Mouse (Mus musculus) left cerebral cortex, adult 2 months (tissue): ENCODE results near the gene Gm10295. TPM values are rescaled to one million over a fixed set of nuclear protein-coding genes. Genes with fewer than 3 reads are reported as not detected.

Experiments used
- DNase-seq, 2 experiments: peaks; one replicate each; pipeline ENCODE4 v3.0.0; 2021 to 2022; ENCODE audit warnings: low spot score in 2 of 2, mixed read lengths in 1 of 2; ENCODE audit errors: extremely low spot score in 1 of 2
- H3K27ac ChIP-seq: fragments of 200-600 bp; 2 replicates; pipeline ENCODE4 v1.8.1; 2022
- H3K4me3 ChIP-seq: fragments of 200-600 bp; 2 replicates; pipeline ENCODE4 v1.8.1; 2022
- CTCF ChIP-seq: fragments of 200-600 bp; IDR thresholded peaks from 2 replicates; pipeline ENCODE4 v1.8.1; 2022; ENCODE audit warnings: antibody characterized with exemption, mild to moderate bottlenecking, moderate library complexity
- intact Hi-C: fragments of 180-260 bp; cut with DNase I; formaldehyde crosslinking; loops from one replicate; pipeline ENCODE4 v1.15.1; 2025
- long read RNA-seq, 2 experiments: library from polyadenylated mRNA; stranded (forward); transcript quantifications; one replicate each; pipeline ENCODE4 v2.0.0; 2021; ENCODE audit warnings: borderline mapping rate in 2 of 2
- total RNA-seq, 2 experiments: library from RNA; stranded (reverse); gene quantifications; 2 replicates each; pipeline ENCODE4 v1.2.3; 2021

Gm10295 gene
- total RNA-seq = not detected
- long read RNA-seq, experiment 1 = 0 reads
- long read RNA-seq, experiment 2 = 0 reads

DNA sequence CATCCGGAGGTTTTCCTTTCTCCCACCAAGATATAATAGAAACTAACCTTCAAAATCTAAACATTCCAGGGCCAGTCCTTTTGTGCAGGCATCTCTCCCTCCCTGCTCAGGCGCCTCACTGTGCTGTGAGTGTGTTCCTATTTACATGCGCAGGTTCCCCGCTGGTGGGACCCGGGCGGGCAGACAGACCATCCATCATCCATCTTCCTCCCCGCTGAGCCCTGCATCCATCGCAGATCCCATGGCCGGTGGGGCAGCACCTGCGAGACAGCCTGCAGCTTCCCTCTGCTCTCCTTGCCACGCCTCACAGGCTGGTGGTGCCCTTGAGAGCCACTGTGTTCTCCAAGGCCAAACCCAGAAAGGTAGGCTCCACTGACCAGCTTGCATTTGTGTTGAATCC lies at the start of gene Gm10295:
TSS of gene Gm10295 (minus strand) at position 122 of the 400 bp plus-strand sequence.
- H3K4me3 ChIP-seq = no peak within 1 kb of the TSS
- no peak for DNase-seq
- H3K27ac ChIP-seq = no peak within 1 kb of the TSS
- intact Hi-C loops = no loop called here
- no peak for TF ChIP-seq CTCF

DNA sequence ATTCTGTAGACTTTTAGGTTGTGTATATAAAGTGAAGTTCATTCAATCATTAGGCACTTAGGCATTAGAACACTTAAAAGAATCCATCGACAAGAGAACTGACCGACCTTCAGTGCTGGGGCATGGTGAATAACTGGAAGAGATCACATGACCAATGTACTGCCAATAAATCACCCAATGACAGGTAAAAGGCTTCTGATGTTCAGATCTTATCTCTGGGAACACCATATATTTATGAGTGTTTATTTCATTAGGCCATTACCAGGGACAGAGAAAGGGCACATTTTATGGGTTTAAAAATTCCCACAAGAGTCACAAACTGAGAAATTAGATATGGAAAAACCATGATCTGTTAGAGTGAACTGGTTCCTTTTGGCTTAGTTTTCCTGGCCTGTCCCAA lies 49.7 kb upstream of the Gm10295 start:
- DNase-seq = no peak
- no peak for TF ChIP-seq CTCF
- Histone ChIP-seq H3K27ac (no peak overlapping the region), H3K4me3 (no peak overlapping the region)
- intact Hi-C loops = no loop called here

DNA sequence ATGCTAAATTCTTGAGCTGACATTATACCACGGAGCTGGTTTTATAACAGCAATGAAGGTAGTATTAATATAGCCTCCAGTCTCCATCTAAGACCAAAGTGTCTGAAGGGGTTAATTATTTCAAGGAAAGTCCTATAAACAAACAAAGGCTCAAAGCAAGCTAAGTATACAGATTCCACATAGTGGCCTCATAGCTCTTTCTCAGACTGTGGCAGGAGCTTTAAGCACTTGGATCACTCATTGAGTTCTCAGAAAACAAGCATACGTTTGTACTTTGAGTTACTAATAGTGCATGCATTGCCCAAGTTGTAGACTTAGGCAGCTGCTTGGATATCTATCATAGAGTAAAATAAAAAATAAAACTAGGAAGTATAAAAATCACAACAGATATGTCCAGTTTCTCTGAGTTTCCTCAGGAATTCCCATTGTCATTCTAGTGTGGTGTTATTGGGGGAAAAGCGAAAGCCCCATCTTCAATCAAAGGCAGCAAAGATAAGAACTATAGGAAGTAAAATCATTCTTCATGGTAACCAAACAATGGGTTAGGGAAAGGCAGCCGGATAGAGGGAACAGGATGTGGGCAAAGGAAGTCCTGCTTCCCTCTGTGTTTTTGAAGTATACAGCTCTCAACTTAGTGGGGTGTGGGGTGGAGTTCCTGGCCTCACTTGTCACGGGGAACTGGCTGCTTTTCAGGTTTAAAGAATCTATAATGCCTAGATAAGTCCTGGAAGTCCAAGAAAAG lies 48.8 kb upstream of the Gm10295 start:
- intact Hi-C loops = no loop called here
- no peak for TF ChIP-seq CTCF
- no peak overlapping the region for H3K27ac ChIP-seq
- no peak overlapping the region for H3K4me3 ChIP-seq
- no peak for DNase-seq

DNA sequence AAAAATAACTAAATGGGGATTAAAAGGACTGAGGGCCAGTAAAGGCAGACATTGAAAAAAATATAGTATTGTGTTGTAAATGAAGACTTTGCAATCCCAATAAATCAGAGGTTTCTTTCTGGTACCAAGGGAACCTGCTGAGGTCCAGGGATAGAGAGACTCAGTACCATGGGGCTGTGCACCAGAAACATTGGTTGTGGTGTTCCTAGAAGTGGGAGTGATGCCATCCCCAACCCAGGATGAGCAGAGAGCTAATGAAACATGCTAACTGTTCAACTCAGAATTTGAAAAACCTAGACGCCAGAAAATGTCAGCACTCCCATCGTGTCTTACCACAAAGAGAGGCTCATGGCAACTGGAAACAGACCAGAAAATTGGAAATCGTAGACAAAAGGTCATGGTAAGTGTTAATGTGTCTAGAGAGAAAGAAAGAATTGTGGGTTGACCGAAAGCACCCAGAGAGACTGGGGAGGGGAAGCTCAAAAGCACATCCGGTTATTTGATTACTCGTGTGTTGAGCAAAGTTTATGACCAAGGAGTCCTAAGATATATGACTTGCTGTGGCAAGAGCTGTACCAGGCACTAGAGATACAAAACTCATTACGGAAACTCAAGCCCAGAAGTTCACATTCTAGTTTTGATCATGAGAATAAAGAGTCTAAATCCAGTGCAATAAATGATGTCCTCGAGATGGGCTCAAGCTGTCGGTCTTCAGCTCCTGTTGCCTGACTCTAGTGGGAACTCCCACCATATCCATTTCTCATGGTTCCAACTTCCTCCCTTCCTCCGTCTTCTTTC lies 47.9 kb upstream of the Gm10295 start:
- TF ChIP-seq CTCF = no peak
- intact Hi-C loops = no loop called here
- Histone ChIP-seq H3K27ac (no peak overlapping the region), H3K4me3 (no peak overlapping the region)
- DNase-seq = no peak

DNA sequence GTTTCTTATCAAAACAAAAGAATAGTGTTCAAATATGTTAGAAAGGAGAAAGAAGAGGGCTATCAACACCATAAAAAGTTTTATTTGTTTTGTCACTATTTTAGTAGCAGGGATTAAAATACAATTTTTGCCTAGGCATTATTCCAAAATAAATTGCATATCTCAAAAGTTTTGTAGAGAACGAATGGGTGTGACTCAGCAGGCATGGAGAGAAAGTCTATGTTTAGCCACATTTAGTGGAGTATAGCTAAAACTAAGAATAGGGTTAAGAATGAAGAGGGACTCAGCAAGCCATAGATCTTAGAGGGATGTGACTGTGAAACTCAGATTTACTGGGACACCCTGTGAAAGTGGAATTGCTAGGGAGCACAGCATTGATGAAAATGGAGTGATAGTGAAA lies 47.1 kb upstream of the Gm10295 start:
- DNase-seq = no peak
- intact Hi-C loops = no loop called here
- H3K4me3 ChIP-seq = no peak overlapping the region
- no peak overlapping the region for H3K27ac ChIP-seq
- TF ChIP-seq CTCF = no peak

DNA sequence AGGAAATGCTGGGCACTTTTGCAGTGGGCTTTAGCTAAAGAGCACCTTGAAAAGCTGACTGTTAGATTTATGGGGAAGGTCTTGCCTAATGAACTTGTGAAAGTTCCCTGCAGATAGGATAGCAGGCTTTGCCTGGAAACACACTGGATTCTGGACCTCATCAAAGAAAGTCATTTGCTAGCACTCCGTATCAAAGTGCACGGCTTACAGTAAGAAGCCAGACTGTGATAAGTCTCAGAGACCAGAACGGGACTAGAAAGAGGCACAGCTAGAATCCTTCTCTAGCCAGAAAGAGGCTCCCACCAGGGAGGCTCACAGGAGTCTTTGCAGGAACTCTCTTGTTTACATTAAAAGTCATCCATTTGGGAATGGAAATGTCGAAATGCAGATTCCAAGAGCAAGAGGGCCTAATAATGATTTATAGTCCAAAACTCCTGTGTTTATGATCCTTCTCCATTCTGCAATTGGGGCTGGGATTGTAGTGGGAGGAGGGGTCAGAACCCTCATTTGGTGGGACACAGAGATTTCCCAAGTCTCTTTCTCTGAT lies 41.6 kb upstream of the Gm10295 start:
- Histone ChIP-seq H3K27ac (no peak overlapping the region), H3K4me3 (no peak overlapping the region)
- no peak for DNase-seq
- intact Hi-C loops = no loop called here
- no peak for TF ChIP-seq CTCF

DNA sequence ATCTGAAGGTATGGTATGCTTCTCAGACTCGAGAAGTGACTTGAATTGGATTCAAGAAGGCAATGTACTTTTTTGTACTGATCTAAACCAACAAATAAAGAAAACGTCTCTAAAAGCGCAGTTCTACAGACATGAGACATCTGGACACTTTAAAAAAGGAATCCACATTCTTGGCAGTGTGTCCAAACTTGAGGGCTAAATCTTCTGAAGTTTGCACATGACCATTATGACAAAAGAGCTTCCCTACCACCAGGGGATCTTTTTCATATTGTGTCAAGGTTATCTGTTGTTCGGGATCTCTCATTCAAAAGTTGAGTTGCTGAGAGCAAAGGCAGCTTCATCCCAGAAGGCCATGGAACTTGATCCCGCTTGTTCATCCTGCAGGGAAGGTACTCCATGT lies 40.0 kb upstream of the Gm10295 start:
- intact Hi-C loops = no loop called here
- no peak overlapping the region for H3K27ac ChIP-seq
- no peak; the same call in 1 of the 2 replicates for TF ChIP-seq CTCF
- no peak for DNase-seq
- H3K4me3 ChIP-seq = no peak overlapping the region

DNA sequence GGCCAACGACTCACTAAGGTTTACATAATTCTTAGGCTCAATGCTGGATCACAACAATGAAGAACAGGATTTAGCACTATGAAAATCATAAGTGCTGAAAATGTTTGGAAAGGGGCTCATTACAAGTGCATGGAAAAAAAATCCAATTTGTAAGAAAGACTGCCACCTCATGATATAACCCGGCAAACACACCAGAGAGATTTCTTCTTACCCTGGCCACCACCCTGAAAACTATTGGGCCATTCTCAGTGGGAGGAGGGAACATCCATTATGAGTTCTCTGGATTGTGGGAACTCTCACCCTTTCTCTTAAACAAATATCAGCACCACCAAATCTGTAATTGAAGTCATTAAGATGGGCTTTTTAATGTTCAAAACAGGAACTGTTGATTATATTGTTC lies 39.0 kb upstream of the Gm10295 start:
- DNase-seq = no peak
- Histone ChIP-seq H3K4me3 (no peak overlapping the region), H3K27ac (no peak overlapping the region)
- intact Hi-C loops = no loop called here
- TF ChIP-seq CTCF = no peak

DNA sequence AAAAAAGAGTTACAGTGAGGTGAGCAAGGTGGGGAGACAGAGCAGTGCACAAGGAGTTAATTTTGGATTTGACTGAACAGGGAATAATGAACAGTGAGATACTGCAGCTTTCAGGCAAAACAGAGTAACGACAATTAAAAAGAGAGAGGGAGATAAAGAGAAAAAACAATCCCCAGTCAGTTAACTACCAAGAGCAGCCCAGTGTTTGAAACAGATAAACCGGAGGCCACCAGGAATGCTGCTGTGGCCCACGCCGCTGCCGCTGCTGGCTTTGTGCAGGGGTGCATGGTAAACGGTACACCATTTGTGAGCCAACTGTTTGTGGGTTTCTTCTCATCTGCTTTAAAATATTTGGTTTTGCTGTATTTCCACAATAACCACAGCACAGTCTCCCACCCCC lies 34.8 kb upstream of the Gm10295 start:
- Histone ChIP-seq H3K27ac (no peak overlapping the region), H3K4me3 (no peak overlapping the region)
- intact Hi-C loops = loop anchor here (10.0 kb wide), 1 partner anchor 571 kb away; no protein-coding TSS in a partner anchor
- no peak for DNase-seq
- no peak for TF ChIP-seq CTCF

DNA sequence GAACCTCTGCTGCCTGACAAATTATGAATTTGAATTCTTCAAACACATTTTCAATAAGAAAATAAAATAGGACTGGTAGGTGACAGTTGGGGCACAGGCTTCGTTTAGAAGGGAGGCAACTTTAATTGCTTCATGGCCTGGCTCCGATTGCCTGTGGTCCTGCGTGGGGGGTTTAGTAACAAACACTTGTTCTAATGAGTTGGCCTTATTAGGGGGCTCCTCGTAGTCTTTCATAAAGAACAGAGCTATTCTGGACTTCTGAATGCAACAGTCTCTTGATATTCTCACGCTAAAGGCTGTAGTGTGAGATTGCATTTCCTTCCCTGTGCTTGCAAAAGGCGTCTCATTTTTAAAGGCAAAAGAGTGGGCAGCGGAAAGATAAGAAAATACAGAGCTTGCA lies 33.6 kb upstream of the Gm10295 start:
- Histone ChIP-seq H3K27ac (no peak overlapping the region), H3K4me3 (no peak overlapping the region)
- TF ChIP-seq CTCF = no peak
- DNase-seq = no peak
- intact Hi-C loops = loop anchor here (5.0 to 10.0 kb wide), 2 partner anchors 570 to 1023 kb away; no protein-coding TSS in a partner anchor

DNA sequence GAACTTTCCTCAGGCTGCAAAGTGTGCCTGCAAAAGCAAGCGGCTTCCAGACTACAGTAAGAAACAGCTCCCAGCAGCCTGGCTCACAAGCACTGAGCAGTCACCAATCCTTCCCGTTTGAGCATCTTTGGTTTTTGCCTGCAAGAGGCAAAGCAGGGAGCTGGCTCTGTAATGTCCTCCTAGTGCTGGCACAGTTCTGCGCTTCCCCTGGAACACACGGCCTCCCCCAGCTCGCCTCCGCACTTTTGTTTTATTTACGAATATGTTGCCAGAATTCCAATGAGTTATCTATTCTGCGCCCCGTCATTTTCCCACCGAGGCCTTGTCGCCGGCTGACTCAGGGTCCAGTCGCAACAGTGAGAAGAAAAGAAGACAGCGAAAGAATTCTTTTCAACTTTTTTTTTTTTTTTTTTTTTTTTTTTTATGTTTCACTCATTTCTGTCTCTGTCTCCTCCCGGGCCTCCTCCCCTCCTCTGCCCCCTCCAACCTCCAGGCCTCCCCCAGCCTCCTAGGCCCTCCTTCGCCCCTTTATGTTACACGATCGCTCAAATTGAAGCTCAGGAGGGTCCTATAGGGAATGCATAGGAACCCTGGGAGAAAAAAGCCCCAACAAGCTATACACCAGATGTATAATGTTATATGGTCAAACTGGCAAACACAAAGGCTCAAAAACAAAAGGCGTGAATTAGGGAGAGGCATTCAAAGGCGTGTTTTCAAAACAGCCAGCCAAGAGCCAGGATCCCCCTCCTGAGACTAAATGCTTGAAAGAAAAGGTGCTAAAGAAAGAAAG lies 32.3 kb upstream of the Gm10295 start:
- peak; percentile 22 to 24 for DNase-seq
- no peak for TF ChIP-seq CTCF
- Histone ChIP-seq H3K27ac (no peak overlapping the region), H3K4me3 (no peak overlapping the region)
- intact Hi-C loops = loop anchor here (5.0 to 10.0 kb wide), 2 partner anchors 569 to 1021 kb away; no protein-coding TSS in a partner anchor
